Mouse (Mus musculus): Measurements from ENCODE around the gene Lrrc32.

Lrrc32 gene

DNA sequence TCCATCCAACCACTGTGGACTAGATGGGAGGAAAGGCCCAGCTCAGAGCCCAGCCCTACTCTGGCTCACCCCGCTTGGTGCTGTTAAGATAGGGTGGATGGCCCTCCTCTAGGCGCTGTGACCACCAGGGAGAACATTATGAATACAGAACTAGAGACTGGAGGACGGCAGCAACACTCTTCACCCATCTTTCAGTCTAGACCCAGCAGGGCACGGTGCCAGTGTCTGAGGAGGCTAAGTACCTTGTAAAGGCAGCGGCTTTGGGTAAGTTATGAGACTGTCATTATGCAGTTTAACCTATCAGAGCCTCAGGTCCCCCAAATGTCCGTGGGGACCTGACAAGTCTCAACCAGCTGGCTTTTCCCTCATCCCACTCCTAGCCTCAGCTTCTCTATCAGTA lies at the start of gene Lrrc32:
Gene Lrrc32, plus strand, starts transcription at position 153 of the 400 bp plus-strand sequence.
- no peak for DNase-seq (ENCODE audit: low read depth, low spot score)

DNA sequence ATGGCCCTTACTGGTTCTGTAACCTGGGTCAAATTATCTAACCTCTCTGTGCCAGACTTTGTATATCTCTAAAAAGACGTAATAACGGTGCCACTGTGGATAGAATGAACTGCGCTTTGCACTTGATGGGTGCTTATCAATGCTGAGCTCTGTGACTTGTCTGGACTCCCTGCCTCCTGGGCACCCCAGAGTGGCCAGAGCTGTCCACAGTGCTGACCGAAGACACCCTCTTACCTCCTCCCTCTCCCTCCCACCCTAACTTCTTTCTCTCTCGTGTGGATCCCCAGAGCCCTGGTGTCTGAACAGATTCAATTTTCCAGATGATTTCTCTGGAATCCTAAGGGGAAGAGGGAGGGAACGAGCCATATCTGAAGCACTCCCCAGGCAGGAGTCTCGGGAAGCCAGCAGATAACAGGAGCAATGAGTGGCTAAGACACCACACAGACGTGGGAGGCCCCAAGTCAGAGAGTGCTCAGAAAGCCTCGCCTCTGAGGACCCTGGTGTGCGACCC lies 49.1 kb upstream of the Lrrc32 start, which contains the start of gene Gucy2d:
Gene Gucy2d, plus strand, starts transcription at position 461 of the 511 bp plus-strand sequence.
- no peak for DNase-seq (ENCODE audit: low read depth, low spot score)

DNA sequence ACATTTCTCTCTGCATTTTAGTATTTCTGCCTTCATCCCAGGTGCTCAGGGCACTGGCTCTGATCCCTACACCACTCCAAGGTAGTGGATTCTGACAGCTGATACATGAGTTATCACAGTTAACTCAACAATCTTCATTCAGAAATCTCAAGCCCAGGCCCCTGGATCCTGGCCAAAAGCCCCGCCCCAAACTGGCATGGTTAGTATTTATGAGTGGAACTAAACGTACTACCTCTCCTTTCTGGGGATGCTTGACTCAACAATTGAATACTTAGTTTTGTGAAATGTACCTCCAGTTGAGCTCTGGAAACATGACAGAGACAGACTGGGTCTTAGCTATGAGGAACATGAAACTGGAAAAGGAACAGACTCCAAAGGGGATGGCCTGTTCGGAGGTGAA lies 42.2 kb upstream of the Lrrc32 start:
- no peak for DNase-seq (ENCODE audit: low read depth, low spot score)

DNA sequence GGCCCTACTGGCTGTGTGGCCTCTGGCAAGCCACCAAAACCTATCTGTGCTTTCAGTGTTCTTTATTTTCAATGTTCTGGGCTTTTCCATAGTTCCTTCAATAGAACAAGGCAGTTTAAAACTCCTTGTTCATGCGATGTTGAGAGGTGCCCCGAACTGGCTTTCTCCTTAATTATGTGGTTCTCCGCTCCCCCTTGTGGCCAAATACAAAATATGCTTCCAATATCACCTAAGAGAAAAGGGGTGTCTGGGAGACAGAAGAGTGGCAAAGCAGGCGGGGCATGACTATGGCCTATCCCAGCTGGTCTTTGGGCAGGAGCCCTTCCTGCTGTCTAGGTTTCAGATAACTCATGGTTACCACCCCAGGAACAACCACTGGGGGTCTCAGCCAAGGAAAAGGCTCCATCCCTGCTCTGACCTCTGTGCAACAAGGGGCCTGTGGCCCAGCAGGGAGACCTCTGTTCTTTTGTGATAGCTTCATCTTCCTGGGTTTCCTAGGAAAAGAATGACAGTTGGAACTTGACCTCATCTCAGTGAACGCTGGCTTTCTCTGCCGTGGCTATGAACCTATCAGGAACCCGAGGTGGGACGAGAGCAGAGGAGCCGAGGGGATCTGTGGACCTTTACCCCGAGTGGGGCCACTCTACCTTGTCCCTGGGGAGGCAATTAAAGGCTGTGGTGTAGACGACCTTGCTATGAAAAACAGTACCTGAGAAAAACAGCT lies 41.3 kb upstream of the Lrrc32 start:
- no peak for DNase-seq (ENCODE audit: low read depth, low spot score)

DNA sequence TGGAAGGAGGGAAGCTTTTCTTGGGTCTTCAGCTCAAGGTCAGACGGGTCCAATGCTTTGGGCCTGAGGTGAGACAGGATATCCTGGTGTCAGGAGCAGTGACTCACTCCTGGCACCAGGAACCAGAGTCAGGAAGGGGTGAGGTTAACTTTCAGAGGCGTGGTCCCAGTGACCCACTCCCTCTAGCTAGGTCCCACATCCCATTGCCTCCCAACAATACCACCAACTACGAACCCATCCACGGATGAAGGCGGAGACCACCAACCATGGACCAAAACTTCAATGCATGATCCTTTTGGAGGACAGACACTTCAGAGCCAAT lies 40.8 kb upstream of the Lrrc32 start:
- DNase-seq (ENCODE audit: low read depth, low spot score) = no peak

DNA sequence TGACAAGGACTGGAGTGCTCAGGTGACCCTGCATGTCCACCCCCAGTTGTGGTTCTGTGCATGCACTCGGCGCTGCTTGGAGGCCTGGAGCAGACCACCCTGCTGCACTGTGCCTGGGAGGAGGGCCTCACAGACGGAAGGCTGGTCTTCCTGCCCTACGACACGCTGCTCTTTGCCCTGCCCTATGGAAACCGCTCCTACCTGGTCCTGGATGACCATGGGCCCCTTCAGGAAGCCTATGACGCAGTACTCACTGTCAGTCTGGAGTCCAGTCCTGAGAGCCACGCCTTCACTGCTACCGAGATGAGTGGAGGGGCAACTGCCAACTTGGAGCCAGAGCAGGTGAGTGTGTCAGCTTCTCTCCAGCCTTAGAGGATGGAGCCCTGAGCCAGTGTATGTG lies 39.4 kb upstream of the Lrrc32 start:
- DNase-seq (ENCODE audit: low read depth, low spot score) = no peak

DNA sequence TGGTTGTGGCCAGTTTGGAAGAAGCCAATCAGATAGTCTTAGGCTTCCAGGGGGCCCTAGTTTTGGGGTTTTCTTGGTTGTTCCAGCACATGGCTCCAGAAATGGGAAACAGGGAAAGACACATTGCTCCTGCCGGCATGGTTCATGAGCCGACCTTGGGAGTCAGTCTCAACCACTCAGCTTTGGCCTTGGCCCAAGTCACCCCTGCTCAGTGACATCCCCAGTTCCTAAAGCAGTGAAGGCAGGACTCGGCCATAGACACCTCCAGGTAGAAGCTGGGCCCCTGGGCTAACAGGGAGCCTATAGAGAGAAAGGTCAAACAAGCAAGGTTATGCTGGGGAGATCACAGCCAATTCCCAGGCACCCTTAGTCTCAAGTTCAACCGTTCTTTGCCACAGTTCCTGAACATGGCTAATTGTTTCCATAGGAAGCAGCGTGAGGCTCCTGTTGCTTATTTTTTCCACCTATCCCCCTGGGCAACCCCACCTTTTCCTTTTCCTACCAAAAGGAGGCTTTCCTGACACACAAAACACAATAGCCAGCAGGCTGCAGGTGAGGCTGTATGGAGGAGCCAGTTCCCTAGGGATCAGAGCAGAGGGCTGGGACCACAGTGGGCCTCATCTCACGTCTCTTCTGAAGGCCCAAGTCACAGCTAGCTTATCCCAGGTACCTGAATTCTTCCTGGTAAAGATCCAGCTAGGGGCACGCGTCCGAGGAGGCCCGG lies 34.5 kb upstream of the Lrrc32 start:
- DNase-seq (ENCODE audit: low read depth, low spot score) = no peak

DNA sequence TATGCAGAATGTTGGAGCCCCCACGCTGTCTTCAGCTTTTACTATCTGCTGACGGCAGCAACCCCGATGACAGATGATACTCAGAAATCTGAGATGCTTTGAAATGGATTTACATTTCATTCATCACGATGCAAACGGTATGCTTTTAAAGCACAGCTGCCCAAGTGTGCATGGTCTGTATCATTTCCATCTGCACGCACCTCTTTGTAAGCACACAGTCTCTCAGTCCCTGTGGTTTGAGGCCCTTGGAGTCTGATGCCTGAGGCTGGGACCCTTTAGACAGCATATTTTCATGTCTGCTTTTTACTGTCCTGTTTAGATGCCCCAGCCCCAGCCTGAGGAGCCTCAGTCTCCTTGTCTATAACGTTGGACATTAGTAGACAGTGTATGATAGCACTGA lies 28.8 kb upstream of the Lrrc32 start:
- DNase-seq (ENCODE audit: low read depth, low spot score) = no peak

DNA sequence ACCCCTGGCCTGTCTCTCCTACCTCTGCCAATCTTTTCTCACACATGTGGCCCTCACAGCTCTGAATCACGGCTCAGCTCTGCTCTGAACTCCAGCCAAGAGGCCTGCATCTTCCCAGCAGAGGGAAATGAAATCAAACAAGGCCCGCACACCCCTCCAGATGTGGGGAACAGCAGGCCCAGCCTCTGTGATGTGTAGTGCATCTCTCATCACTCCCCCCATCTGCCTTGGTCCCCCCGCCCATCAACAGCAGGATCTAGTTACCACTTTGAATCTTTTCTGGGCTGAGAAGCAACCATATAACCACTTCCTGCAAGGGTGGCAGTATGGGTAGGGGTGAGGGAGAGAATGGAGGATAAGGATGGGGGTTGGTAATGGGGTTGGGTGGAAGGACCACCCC lies 20.0 kb upstream of the Lrrc32 start:
- DNase-seq (ENCODE audit: low read depth, low spot score) = no peak

DNA sequence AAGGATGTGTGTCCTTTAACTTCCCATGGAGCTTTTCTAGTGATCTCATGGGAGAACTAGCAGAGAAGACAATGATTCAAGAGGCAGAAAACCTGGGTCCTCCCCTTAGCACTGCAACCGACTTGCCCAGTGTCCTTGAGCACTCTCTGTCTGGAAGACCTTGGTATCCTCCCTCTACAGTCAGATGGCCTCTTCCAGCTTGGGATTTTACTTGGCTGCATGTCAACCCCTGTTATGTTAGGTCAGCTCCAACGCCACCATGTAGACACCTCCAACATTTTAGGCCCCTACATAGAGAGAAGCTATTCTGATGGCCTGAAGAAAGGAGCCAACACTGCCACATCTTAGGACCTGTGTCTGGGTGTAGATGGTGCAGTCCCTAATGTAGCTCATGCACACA lies 16.6 kb upstream of the Lrrc32 start:
- DNase-seq (ENCODE audit: low read depth, low spot score) = no peak

DNA sequence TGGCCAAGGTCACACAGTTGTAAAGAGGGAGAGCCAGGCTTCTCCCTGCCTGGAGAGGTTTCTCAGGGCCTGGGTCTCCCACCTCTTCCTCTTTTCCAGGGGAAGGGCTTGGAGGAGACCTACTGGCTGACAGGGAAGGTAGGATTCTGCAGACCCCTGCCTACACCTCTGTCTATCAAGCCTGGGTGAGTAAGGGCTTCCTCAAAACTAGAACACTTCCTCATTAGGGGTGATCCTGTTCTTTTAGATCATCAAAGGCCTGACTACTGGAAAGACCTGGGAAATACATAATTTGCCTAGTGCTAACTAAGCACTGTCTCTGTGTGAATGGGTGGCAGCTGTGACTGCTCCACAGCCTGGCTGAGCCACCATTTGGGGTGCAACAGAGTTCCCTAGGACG lies 14.5 kb upstream of the Lrrc32 start:
- DNase-seq (ENCODE audit: low read depth, low spot score) = no peak

DNA sequence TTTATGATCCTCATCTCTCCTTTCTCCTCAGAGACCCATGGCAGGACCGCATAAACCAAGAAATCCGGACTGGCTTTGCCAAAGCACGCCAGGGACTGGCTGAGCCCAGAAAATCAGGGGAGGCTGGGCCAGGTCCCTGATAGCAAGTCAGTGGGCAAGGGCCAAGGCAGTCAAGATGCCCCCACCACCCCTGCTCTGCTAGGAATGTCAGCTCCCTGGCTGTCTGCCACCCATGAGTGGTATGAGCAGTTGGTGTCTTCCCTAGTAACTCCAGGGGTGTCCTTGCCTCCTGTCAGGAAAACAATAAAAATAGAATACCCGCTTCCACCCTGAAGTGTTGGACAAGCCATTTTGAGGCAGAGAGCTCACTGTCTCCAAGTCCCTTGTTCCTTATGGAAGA lies 11.9 kb upstream of the Lrrc32 start:
- DNase-seq (ENCODE audit: low read depth, low spot score) = no peak

DNA sequence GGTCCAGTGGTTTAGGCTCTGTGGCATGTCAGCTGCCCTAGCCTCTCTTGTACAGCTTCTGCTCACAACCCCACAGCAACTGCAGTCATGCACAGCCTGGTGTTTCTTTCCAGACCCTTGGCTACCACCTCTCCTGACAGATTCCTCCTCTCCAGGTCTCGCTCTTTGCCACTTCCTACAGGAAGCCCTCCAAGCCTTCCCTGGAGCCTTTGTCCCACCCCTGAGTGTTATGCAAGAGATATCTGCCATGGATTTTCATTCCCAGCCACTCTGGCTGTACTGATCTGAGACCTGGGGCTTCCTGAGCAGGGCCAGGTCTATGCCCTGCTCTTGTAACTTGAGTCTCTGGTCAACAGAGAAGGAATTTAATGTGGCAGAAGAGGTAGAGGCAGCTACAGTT lies 8.6 kb upstream of the Lrrc32 start:
- DNase-seq (ENCODE audit: low read depth, low spot score) = no peak

DNA sequence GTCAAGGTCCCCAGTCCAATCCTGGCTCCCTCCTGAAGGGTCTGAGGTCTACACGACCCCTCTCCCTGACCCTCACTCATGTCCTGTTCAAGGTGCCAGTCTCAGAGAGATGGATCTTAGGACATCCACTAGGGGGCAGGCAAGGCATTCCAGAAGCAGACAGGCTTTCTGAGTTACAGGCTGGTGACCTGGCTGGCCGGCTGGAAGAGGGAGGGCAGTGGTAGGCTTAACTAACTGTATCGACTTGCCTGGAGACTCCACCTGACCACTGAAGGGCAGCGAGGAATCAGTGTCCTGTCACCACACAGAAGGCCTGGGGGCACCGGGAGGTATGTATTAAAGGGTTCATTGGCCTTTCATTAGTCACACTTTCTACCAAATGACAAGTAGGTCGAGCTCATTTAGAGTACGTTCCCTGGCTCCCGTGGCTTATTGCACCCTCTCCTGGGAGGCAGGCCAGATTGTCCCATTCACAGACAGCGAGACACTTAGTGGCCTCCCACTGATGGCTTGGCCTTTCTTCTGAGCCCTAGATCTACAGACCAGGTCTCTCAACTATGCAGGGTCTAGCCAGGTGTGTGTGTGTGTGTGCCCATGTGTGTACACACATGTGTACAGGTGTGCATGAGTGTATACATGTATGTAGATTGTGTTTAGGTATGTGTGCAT lies 7.9 kb upstream of the Lrrc32 start:
- DNase-seq (ENCODE audit: low read depth, low spot score) = peak; percentile 79

DNA sequence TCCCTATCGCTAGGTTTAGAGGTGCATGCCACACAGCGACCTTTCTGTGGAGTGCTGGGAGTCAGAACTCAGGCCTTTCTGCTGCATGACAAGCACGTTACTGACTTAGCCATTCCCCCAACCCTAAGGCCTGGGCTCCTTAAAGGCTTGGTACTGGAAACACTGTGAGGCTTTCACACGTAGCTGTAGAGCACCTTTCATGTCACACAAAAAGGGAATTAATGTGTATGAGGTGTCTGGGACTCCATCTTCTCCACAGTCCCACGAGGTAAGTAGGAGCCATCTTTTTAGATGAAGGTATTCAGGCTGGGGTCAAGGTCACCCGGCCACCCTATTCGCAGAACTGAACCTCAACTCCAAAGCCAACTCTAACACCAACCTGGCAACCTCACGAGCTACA lies 7.2 kb upstream of the Lrrc32 start:
- DNase-seq (ENCODE audit: low read depth, low spot score) = no peak

DNA sequence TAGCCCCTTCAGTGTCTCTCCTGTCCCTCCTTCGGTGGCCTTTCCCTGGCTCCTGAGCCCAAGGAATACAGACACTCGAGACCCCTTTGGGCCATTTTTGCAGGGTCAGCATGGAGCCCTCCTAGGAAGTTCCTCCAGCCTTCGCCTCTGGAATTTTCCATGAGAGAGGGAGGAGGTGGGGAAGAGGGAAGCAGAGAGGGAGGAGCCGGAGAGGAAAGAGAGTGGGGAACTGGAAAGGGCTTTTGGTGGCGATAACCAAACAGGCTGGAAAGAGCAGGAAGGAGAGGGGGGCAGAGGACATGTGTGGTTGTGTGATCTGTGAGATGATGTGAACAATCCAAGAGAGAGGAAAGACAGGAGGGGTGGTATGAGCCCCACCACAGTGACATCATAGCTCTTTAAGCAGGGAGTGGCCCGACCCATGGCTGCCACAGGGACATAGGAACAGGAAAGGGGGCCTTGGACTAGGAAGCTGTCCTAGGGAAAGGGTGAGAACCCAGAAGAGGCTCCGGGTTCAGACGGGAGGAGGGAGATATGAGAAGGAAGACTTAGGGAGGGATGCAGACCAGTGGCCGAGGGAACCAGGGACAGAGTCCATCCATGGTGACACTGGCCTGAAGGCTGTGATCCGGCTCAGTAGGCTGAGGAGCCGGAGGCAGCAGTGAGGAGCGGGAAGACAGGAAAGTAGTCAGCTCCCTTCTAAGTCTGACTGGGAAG lies 6.4 kb upstream of the Lrrc32 start:
- DNase-seq (ENCODE audit: low read depth, low spot score) = peak; percentile 38

DNA sequence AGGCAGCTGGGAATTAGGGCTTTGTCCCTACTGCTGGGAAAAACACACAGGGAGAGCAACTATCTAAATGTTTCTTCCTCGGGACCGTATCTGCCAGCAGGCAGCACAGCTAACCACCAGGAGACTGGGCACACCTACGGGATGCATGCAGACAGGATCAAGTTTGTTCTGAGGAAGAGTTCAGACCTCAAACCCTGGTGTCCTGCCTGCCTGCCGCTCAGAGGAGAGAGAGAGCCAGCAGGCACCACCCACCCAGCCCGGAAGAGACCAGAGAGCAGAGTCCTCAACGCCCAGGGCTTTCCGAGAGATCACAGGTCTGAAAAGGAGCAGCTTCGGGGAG lies 5.8 kb upstream of the Lrrc32 start:
- no peak for DNase-seq (ENCODE audit: low read depth, low spot score)

DNA sequence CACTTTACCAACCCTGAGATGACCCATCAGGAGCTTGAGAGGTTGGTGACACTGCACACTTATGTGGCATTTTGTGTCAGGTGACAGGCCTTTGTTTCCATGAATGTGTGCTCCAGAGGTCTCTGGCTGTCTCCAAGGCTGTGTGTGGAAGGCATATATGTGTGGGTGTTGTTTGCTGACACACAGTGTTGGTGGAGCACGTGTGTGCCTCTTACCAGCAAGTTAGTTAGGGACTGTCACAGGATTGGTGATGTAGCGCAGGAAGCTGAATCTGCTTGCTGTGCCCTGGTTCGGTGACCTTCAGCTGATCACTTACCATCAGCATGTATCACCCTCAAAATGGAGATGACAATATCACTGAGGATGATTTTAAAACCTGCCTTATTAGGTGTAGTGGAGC lies 4.2 kb upstream of the Lrrc32 start:
- DNase-seq (ENCODE audit: low read depth, low spot score) = no peak

DNA sequence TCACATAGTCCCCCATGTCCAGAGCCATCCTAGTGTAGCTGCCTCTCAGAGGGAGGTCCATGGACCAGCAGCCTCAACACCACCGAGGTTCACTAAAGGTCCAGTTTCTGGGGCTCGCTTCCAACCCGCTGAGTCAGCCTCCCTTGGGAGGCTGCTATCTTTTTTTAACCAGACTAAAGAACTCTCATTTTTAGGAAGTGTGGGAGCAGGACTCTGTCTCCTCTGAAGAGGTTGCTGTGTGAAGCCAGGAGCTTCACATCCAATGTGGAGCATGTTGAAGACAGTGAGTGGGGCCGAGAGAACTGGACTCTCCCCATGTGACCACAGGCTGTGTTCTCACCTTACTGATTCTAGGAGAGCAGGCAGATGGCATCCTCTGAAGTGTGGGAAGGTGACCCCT lies 3.6 kb upstream of the Lrrc32 start:
- no peak for DNase-seq (ENCODE audit: low read depth, low spot score)

DNA sequence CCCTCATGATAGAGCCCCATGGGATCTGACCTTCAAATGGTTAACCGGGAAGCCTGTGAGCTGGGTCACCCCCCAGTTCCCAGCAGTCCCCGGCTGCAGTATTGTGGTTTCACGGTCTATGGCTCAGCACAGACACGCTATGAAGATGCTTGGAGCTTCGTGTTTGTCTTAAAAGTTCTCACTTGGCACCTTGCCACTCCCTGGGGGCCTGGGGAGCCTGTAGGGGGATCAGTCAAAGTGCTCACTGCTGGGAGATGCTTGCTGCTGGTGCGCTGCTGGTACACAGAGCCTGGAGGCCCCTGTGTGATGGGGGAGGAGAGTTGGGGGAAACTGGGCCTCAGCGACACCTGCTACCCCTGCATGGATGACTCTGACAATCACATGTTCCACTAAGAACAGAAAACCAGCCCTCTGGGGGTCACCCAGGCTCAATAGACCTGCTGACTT lies 2.6 kb upstream of the Lrrc32 start:
- no peak for DNase-seq (ENCODE audit: low read depth, low spot score)

DNA sequence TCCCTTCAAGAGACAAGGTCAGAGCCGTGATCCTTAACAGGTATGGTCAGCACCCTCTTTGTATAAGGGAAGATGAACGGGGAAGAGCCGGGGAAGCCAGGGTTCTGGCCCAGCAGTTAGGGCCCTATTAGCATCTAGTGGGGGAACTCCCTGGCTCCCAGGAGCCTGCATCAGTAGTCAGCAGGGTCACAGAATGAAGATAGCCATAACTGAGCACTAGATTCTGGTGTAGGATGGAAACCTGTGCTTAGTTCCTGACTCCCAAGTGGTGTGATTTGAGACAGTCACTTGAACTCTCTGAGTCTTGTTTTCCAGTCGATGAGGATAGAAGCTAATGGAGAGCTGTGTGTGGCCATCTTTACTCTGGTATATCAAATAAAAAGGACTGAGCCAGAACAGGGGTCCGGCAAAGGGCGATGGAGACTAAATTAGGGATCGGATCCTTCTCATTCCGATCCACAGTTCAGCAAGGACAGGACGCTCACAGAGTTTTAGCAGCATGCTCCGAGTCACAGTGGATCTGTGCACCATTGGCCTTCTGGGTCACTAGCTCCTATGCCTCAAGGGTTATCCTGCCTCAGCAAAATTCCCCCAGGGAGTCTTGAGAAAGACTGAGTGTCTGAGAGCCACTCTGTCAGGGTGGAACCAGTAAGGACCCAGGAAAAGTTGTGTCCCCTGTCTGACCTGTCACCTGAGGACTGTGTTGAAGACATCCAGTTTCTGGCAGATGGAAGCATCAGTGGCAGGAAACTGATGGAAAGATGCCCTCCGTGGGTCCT lies 1.7 kb upstream of the Lrrc32 start:
- no peak for DNase-seq (ENCODE audit: low read depth, low spot score)

All from skeletal muscle tissue, adult 2 months (tissue).